Mouse (Mus musculus) forebrain, embryonic 12.5 days (tissue): Measurements from ENCODE around the gene Cep68. TPM values are rescaled to one million over a fixed set of nuclear protein-coding genes. Genes with fewer than 3 reads are reported as not detected.

Source experiments
- ATAC-seq: fragments of 200-750 bp; cut with Nextera tagmentation; 2 replicates; pipeline ENCODE4 v1.8.0; 2017; ENCODE audit warnings: moderate TSS enrichment; ENCODE audit not compliant: low FRiP score
- H3K27ac ChIP-seq: fragments of 300-500 bp; sonication (generic); 2 replicates; pipeline ENCODE4 v1.5.1; 2016; ENCODE audit warnings: mild to moderate bottlenecking
- H3K27me3 ChIP-seq: fragments of 300-500 bp; sonication (generic); 2 replicates; pipeline ENCODE4 v1.6.1; 2016; ENCODE audit warnings: mild to moderate bottlenecking
- H3K36me3 ChIP-seq: fragments of 300-500 bp; sonication (generic); replicated peaks from 2 replicates; pipeline ENCODE4 v1.6.1; 2016; ENCODE audit warnings: mild to moderate bottlenecking
- H3K4me1 ChIP-seq: fragments of 300-500 bp; sonication (generic); 2 replicates; pipeline ENCODE4 v1.6.1; 2016
- H3K4me2 ChIP-seq: fragments of 300-500 bp; sonication (generic); 2 replicates; pipeline ENCODE4 v1.6.1; 2016; ENCODE audit warnings: mild to moderate bottlenecking, moderate library complexity
- H3K4me3 ChIP-seq: fragments of 300-500 bp; sonication (generic); replicated peaks from 2 replicates; pipeline ENCODE4 v1.5.1; 2016; ENCODE audit warnings: mild to moderate bottlenecking
- H3K9ac ChIP-seq: fragments of 300-500 bp; sonication (generic); 2 replicates; pipeline ENCODE4 v1.6.1; 2016; ENCODE audit warnings: mild to moderate bottlenecking
- H3K9me3 ChIP-seq: fragments of 300-500 bp; sonication (generic); 2 replicates; pipeline ENCODE4 v1.6.1; 2016
- WGBS: fragments of 180-500 bp; shearing (Covaris S2); methylation state at CpG from one replicate; pipeline ENCODE4 v1.1.7; 2016; 5-methylcytosine and 5-hydroxymethylcytosine counted together
- polyA plus RNA-seq: library from polyadenylated mRNA; unstranded; fragments of >200 nt; fragmentation: Nextera tagmentation; extraction: Ambion mirVana; gene quantifications from 2 replicates; pipeline ENCODE4 v1.2.1, GENCODE M21; 2016

Cep68 gene
- polyA plus RNA-seq, 1 experiment from 2014 or later, result 36.3 TPM

- 93% methylated on average over 1 of the region's 1 CpGs for WGBS
Measured at GRCm38 (mm10) chr11:20214779-20215178, 34.5 kb downstream of the Cep68 start.

GRCm38 (mm10) chr11:20211838-20212237, 37.4 kb downstream of the Cep68 start:
- no peak for ATAC-seq
- H3K36me3 ChIP-seq, result peaks cover 17% of the 10 kb centered on the region
- peaks cover 4% of the 10 kb centered on the region; the same call in 1 of the 2 replicates for H3K4me1 ChIP-seq
- no peaks in the 10 kb centered on the region for H3K9me3 ChIP-seq
- H3K9ac ChIP-seq, result no peak overlapping the region
- H3K27ac ChIP-seq, result no peak overlapping the region
- no peaks in the 10 kb centered on the region for H3K27me3 ChIP-seq
- H3K4me3 ChIP-seq, result no peak overlapping the region
- H3K4me2 ChIP-seq, result no peak overlapping the region
- WGBS, result 81% methylated on average over 2 of the region's 2 CpGs

More at GRCm38 (mm10) chr11:20214779-20215178, 34.5 kb downstream of the Cep68 start:
- Histone ChIP-seq H3K4me1 (peaks cover 4% of the 10 kb centered on the region; the same call in 1 of the 2 replicates), H3K9ac (no peak overlapping the region), H3K36me3 (peaks cover 45% of the 10 kb centered on the region), H3K9me3 (no peaks in the 10 kb centered on the region), H3K27me3 (no peaks in the 10 kb centered on the region), H3K4me3 (no peak overlapping the region), H3K27ac (no peak overlapping the region), H3K4me2 (no peak overlapping the region)
- ATAC-seq, result no peak

GRCm38 (mm10) chr11:20207589-20207988, 41.6 kb downstream of the Cep68 start:
- peaks cover 40% of the 10 kb centered on the region for H3K4me1 ChIP-seq
- no peak overlapping the region for H3K27ac ChIP-seq
- 84% methylated on average over 2 of the region's 2 CpGs for WGBS
- H3K9me3 ChIP-seq, result no peaks in the 10 kb centered on the region
- H3K9ac ChIP-seq, result no peak overlapping the region
- H3K4me2 ChIP-seq, result no peak overlapping the region
- ATAC-seq, result no peak
- no peaks in the 10 kb centered on the region for H3K27me3 ChIP-seq
- H3K36me3 ChIP-seq, result no peaks in the 10 kb centered on the region
- no peak overlapping the region for H3K4me3 ChIP-seq

- Histone ChIP-seq H3K4me1 (peaks cover 44% of the 10 kb centered on the region), H3K9me3 (no peaks in the 10 kb centered on the region), H3K27me3 (no peaks in the 10 kb centered on the region), H3K9ac (no peak overlapping the region), H3K4me2 (no peak overlapping the region), H3K4me3 (no peak overlapping the region), H3K27ac (no peak overlapping the region), H3K36me3 (no peaks in the 10 kb centered on the region)
- ATAC-seq, result no peak
- WGBS, result 79% methylated on average over 2 of the region's 2 CpGs
Measured at GRCm38 (mm10) chr11:20206626-20207223, 42.5 kb downstream of the Cep68 start.

- Histone ChIP-seq H3K9ac (no peak overlapping the region), H3K4me1 (peaks cover 41% of the 10 kb centered on the region), H3K36me3 (no peaks in the 10 kb centered on the region), H3K27ac (no peak overlapping the region), H3K9me3 (no peaks in the 10 kb centered on the region), H3K27me3 (no peaks in the 10 kb centered on the region), H3K4me3 (no peak overlapping the region), H3K4me2 (no peak overlapping the region)
- WGBS, result 93% methylated on average over 4 of the region's 4 CpGs
- no peak for ATAC-seq
Measured at GRCm38 (mm10) chr11:20205538-20205937, 43.7 kb downstream of the Cep68 start.

- Histone ChIP-seq H3K9ac (no peak overlapping the region), H3K27me3 (no peaks in the 10 kb centered on the region), H3K4me3 (no peak overlapping the region), H3K9me3 (no peaks in the 10 kb centered on the region), H3K4me1 (peaks cover 41% of the 10 kb centered on the region), H3K4me2 (no peak overlapping the region), H3K36me3 (no peaks in the 10 kb centered on the region), H3K27ac (no peak overlapping the region)
- WGBS, result 88% methylated on average over 9 of the region's 9 CpGs
- ATAC-seq, result no peak
Measured at GRCm38 (mm10) chr11:20204870-20205446, 44.3 kb downstream of the Cep68 start.

GRCm38 (mm10) chr11:20204321-20204720, 44.9 kb downstream of the Cep68 start:
- Histone ChIP-seq H3K27ac (no peak overlapping the region), H3K4me2 (no peak overlapping the region), H3K4me3 (no peak overlapping the region), H3K36me3 (no peaks in the 10 kb centered on the region), H3K9me3 (no peaks in the 10 kb centered on the region), H3K9ac (no peak overlapping the region), H3K27me3 (no peaks in the 10 kb centered on the region), H3K4me1 (peaks cover 41% of the 10 kb centered on the region)
- WGBS, result 88% methylated on average over 2 of the region's 2 CpGs
- no peak for ATAC-seq

- WGBS, result 63% methylated on average over 7 of the region's 7 CpGs
- H3K4me1 ChIP-seq, result peaks cover 41% of the 10 kb centered on the region
- ATAC-seq, result no peak
- H3K4me2 ChIP-seq, result peak overlapping the region; percentile 62
- peak overlapping the region; percentile 98 for H3K4me3 ChIP-seq
- H3K27me3 ChIP-seq, result no peaks in the 10 kb centered on the region
- no peaks in the 10 kb centered on the region for H3K9me3 ChIP-seq
- no peaks in the 10 kb centered on the region for H3K36me3 ChIP-seq
- H3K9ac ChIP-seq, result peak overlapping the region; percentile 96
- no peak overlapping the region for H3K27ac ChIP-seq
Measured at GRCm38 (mm10) chr11:20202299-20203011, 46.8 kb downstream of the Cep68 start.

GRCm38 (mm10) chr11:20201661-20202101, 47.5 kb downstream of the Cep68 start:
- H3K4me3 ChIP-seq, result peak overlapping the region; percentile 98
- H3K27me3 ChIP-seq, result no peaks in the 10 kb centered on the region
- H3K9ac ChIP-seq, result peak overlapping the region; percentile 96
- 1% methylated on average over 40 of the region's 40 CpGs for WGBS
- H3K4me2 ChIP-seq, result peak overlapping the region; percentile 62
- no peaks in the 10 kb centered on the region for H3K36me3 ChIP-seq
- peak overlapping the region; percentile 97 for H3K27ac ChIP-seq
- peaks cover 38% of the 10 kb centered on the region for H3K4me1 ChIP-seq
- no peaks in the 10 kb centered on the region for H3K9me3 ChIP-seq
- peak; percentile 34 for ATAC-seq

- Histone ChIP-seq H3K27ac (peak within 1 kb of the TSS; percentile 97), H3K9ac (peak within 1 kb of the TSS; percentile 96), H3K9me3 (no peaks in the 10 kb centered on the region), H3K4me3 (peak within 1 kb of the TSS; percentile 98), H3K36me3 (no peaks in the 10 kb centered on the region), H3K4me1 (peaks cover 31% of the 10 kb centered on the region), H3K27me3 (no peaks in the 10 kb centered on the region), H3K4me2 (peak within 1 kb of the TSS; percentile 62)
- WGBS, result under 1% methylated on average over 52 of the region's 54 CpGs
- peak; percentile 99 for ATAC-seq
Measured at GRCm38 (mm10) chr11:20200713-20201575, 48.3 kb downstream of the Cep68 start, which contains the start of gene Rab1a. Gene Rab1a (plus strand): TSS chr11:20201432.

- no peak for ATAC-seq
- Histone ChIP-seq H3K27me3 (no peaks in the 10 kb centered on the region), H3K9ac (no peak overlapping the region), H3K4me3 (no peak overlapping the region), H3K4me1 (no peaks in the 10 kb centered on the region), H3K27ac (no peak overlapping the region), H3K4me2 (no peak overlapping the region), H3K9me3 (no peaks in the 10 kb centered on the region), H3K36me3 (no peaks in the 10 kb centered on the region)
- 96% methylated on average over 4 of the region's 4 CpGs for WGBS
Measured at GRCm38 (mm10) chr11:20193100-20193736, 56.0 kb downstream of the Cep68 start.
